Mouse (Mus musculus) duodenum, adult 2 months (tissue): ENCODE measurements around the gene H2al2b. TPM values are rescaled to one million over a fixed set of nuclear protein-coding genes. Genes with fewer than 3 reads are reported as not detected.

ENCODE experiments used
- polyA plus RNA-seq: library from polyadenylated mRNA; depleted of rRNA; stranded (reverse); fragments of >200 nt; gene quantifications from 2 replicates; pipeline ENCODE4 v1.2.3, GENCODE M21; 2012; ENCODE audit warnings: low replicate concordance; rRNA removed

H2al2b gene
- polyA plus RNA-seq = not detected in 2 replicates

DNA sequence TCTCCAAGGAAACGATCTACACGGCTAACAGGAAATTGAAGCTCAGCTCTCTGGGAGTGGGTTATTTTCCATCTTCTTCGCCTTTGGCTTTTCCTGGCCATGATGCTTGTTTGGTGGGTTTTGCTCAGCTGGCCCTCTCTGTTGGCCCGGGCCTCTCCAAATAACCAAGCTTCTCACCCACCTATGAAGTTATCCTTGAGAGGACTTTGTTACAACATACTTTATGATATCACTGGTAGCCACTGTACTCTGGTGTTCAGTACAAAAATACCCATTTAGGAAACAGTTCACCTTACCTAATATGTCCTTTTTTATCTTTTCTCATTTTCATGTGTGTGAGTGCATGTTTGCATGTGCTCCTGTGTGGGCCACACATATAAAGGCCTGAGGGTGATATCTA, at the start of gene H2al2b:
Gene H2al2b (minus strand): TSS at position 101 of the 400 bp plus-strand sequence.

Other genes starting within 250 kb of the H2al2b start
- gene H2al2c, start 121.6 kb downstream of the H2al2b start, polyA plus RNA-seq = not detected in 2 replicates
- gene Sry, start 57.0 kb downstream of the H2al2b start, polyA plus RNA-seq = not detected in 2 replicates
- gene Gm4064, start 75.5 kb upstream of the H2al2b start, polyA plus RNA-seq = not detected in 2 replicates
- gene Rbmy, start 110.0 kb upstream of the H2al2b start, polyA plus RNA-seq = not detected in 2 replicates
- gene Gm10256, start 110.0 kb upstream of the H2al2b start, polyA plus RNA-seq = not detected in 2 replicates
- gene Gm10352, start 180.3 kb upstream of the H2al2b start, polyA plus RNA-seq = not detected in 2 replicates
- gene Gm29289, start 211.9 kb upstream of the H2al2b start, polyA plus RNA-seq = not detected in 2 replicates